Mouse (Mus musculus): Measurements from ENCODE around the gene Hoxd13.

The Hoxd13 gene

GRCm38 (mm10) chr2:74708676-74709075 lies 40.6 kb downstream of the Hoxd13 start:
- no peak for DNase-seq (ENCODE audit: low spot score)

- DNase-seq (ENCODE audit: low spot score) = no peak
Observed at GRCm38 (mm10) chr2:74709465-74710419, 41.6 kb downstream of the Hoxd13 start.

- no peak for DNase-seq (ENCODE audit: low spot score)
Observed at GRCm38 (mm10) chr2:74710929-74711543, 42.9 kb downstream of the Hoxd13 start.

GRCm38 (mm10) chr2:74711721-74712621 lies 43.9 kb downstream of the Hoxd13 start, which contains the start of the genes Hoxd3 and Hoxd4:
TSS of gene Hoxd3 (plus strand) at chr2:74711927.
TSS of gene Hoxd4 (plus strand) at chr2:74711929.
- DNase-seq (ENCODE audit: low spot score) = no peak

- no peak for DNase-seq (ENCODE audit: low spot score)
Observed at GRCm38 (mm10) chr2:74713239-74714150, 45.4 kb downstream of the Hoxd13 start.

DNA sequence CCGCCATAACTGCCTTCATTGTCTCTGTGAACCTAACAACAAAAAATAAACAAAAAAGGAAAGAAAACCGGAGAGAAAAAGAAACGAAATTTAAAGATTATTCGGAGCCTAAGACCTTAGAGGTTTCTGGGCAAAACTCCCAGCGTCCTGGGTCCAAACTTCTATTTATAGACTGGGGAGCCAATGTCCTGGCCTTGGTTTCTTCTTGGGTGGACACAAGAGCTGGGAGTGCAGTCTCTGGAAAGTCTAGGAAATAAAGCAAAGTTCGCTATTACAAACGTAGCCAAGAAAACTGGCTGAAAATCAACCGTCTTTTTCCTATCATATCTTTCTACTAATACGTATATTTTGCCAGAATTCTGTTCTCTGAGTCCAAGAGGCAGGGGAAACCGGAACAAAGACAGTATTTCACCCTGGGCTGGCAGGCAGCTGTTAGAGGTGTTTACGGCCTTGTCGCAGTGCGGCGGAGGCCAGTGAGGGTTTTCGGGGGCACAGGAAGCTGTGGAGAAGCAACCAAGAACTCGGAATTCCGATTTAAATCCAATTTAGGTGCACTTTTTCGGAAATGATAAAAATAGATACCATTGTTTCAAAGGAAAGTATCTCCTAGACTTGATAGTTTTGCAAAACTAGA lies 46.2 kb downstream of the Hoxd13 start:
- DNase-seq (ENCODE audit: low spot score) = no peak

- no peak for DNase-seq (ENCODE audit: low spot score)
Observed at GRCm38 (mm10) chr2:74714881-74715280, 46.8 kb downstream of the Hoxd13 start.

- DNase-seq (ENCODE audit: low spot score) = peak; percentile 64
Observed at GRCm38 (mm10) chr2:74715504-74716241, 47.6 kb downstream of the Hoxd13 start.

DNA sequence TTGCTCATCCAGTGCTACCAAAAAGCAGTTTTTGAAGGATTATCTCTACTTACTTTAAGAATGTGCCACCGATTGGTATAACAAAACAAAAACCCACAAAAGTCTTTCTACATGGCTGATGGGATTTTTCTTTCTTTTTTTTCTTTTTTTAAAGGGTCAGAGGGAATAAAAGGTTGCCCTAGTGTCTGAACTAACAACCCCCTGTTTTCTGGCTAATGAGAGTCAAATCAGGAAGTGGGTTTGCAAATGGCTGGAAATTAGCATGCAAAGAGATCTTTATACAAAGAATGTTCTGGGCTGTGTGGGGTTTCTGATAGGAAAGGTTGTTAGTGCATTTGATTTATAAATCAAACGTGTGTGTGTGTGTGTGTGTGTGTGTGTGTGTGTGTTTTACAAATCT lies 52.3 kb downstream of the Hoxd13 start:
- DNase-seq (ENCODE audit: low spot score) = no peak

GRCm38 (mm10) chr2:74720955-74721491 lies 52.9 kb downstream of the Hoxd13 start:
- no peak for DNase-seq (ENCODE audit: low spot score)

All from MN1 (cell line).